Mouse (Mus musculus) embryonic facial prominence, embryonic 13.5 days (tissue): ENCODE measurements around the gene Exd1. TPM values are rescaled to one million over a fixed set of nuclear protein-coding genes. Genes with fewer than 3 reads are reported as not detected.

Experiments used
- ATAC-seq: fragments of 200-750 bp; cut with Nextera tagmentation; 2 replicates; pipeline ENCODE4 v1.8.0; 2017; ENCODE audit warnings: low read depth; ENCODE audit not compliant: insufficient number of reproducible peaks, insufficient read depth, low FRiP score, low TSS enrichment
- H3K27ac ChIP-seq: fragments of 300-500 bp; sonication (generic); 2 replicates; pipeline ENCODE4 v1.5.1; 2015; ENCODE audit warnings: moderate library complexity, mild to moderate bottlenecking, inconsistent platforms
- H3K27me3 ChIP-seq: fragments of 300-500 bp; sonication (generic); 2 replicates; pipeline ENCODE4 v1.6.1; 2015; ENCODE audit warnings: mild to moderate bottlenecking, inconsistent platforms
- H3K36me3 ChIP-seq: fragments of 300-500 bp; sonication (generic); 2 replicates; pipeline ENCODE4 v1.6.1; 2015; ENCODE audit warnings: mild to moderate bottlenecking, inconsistent platforms
- H3K4me1 ChIP-seq: fragments of 300-500 bp; sonication (generic); 2 replicates; pipeline ENCODE4 v1.6.1; 2015; ENCODE audit warnings: inconsistent platforms
- H3K4me2 ChIP-seq: fragments of 300-500 bp; sonication (generic); 2 replicates; pipeline ENCODE4 v1.6.1; 2015; ENCODE audit warnings: moderate library complexity, mild to moderate bottlenecking, inconsistent platforms
- H3K4me3 ChIP-seq: fragments of 300-500 bp; sonication (generic); 2 replicates; pipeline ENCODE4 v1.5.1; 2015; ENCODE audit warnings: mild to moderate bottlenecking, inconsistent platforms
- H3K9ac ChIP-seq: fragments of 300-500 bp; sonication (generic); 2 replicates; pipeline ENCODE4 v1.6.1; 2015; ENCODE audit warnings: mild to moderate bottlenecking, inconsistent platforms
- H3K9me3 ChIP-seq: fragments of 300-500 bp; sonication (generic); 2 replicates; pipeline ENCODE4 v1.6.1; 2016; ENCODE audit warnings: inconsistent platforms
- WGBS: fragments of 180-500 bp; shearing (Covaris S2); methylation state at CpG from one replicate; pipeline ENCODE4 v1.1.7; 2015; ENCODE audit warnings: mixed read lengths; 5-methylcytosine and 5-hydroxymethylcytosine counted together
- polyA plus RNA-seq: library from polyadenylated mRNA; unstranded; fragments of >200 nt; fragmentation: Nextera tagmentation; extraction: Ambion mirVana; gene quantifications from 2 replicates; pipeline ENCODE4 v1.2.1, GENCODE M21; 2015

Gene Exd1
- 0.13 and 0.29 TPM in 2 replicates for polyA plus RNA-seq

DNA sequence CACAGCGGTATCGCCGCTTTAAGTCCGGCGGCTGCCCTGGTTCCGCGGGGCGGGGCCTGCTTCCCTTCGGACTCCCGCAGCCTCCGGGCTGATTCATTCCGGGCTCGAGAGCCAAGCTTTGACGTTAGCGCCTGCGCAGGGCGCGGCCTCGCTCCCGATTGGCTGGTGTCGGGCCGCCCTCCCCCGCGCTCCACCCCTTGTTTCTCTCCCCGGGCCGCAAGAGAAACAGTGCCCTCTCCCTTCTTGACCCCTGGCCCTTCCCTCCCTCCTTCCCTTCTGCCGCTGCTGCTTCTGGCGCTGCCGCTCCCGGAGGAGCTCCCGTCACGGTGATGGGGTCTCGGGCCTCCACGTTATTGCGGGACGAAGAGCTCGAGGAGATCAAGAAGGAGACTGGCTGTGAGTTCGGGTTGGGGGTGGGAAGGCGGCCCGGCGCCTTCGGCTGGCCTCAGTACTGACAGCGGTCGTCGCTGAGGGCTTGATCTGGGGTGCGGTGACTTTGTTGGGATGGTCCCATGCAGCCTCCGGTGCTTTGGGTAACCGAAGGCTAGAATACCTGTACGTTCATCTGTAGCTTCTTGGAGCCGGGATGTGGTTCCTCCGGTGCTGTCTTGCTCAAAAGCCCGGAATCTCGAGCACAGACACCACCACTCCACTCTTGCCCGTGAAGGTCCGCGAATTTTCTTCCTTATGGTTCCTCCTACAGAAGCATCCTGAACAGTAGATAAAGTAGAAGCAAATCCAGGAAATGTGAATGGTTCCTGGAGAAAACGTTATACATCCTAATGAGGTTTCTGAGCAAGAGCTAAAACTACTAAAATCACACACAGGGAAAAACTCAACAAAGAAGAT is at the start of gene Exd1, which contains the start of gene Chp1:
Gene Exd1 (minus strand): TSS at position 106 of the 849 bp plus-strand sequence.
Gene Chp1 (plus strand): TSS at position 176 of the 849 bp plus-strand sequence.
- peak within 1 kb of the TSS; percentile 77 for H3K4me3 ChIP-seq
- peak; percentile 97 for ATAC-seq
- under 1% methylated on average over 57 of the region's 57 CpGs for WGBS

DNA sequence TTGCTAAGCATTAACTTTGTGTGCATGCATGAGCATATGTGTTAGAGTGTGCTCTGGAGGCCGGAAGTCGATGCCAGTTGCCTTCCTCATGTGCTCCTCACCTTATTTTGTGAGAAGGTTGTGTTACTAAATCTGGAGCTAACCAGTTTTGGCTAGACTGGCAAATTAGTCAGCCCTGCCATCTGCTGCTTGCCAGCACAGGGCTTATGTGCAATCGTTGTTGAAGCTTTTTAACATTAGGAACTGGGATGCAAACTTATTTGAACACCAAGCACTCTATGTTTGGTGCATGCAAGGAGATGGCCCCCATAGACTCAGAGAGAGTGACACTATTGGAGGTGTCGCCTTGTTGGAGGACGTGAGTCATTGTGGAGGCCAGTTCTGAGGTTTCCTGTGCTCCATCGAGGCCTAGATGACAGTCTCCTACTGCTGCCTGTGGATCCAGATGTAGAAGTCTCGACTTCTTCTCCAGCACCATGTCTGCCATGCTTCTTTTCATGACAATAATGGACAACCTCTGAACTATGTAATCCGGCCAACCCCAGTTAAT is 49.4 kb upstream of the Exd1 start:
- no peak overlapping the region for H3K9ac ChIP-seq
- no peak overlapping the region for H3K4me3 ChIP-seq
- H3K27me3 ChIP-seq = no peaks in the 10 kb centered on the region
- ATAC-seq = no peak
- 92% methylated on average over 8 of the region's 8 CpGs for WGBS
- peaks cover 6% of the 10 kb centered on the region for H3K4me1 ChIP-seq
- peaks cover 47% of the 10 kb centered on the region for H3K36me3 ChIP-seq
- no peaks in the 10 kb centered on the region for H3K9me3 ChIP-seq
- no peak overlapping the region for H3K4me2 ChIP-seq
- no peak overlapping the region for H3K27ac ChIP-seq

More for the DNA sequence above, at the start of gene Exd1, which contains the start of gene Chp1:
- Histone ChIP-seq H3K36me3 (no peaks in the 10 kb centered on the region), H3K27me3 (no peaks in the 10 kb centered on the region), H3K9ac (peak within 1 kb of the TSS; percentile 85), H3K9me3 (no peaks in the 10 kb centered on the region), H3K4me2 (peak within 1 kb of the TSS; percentile 68), H3K4me1 (peaks cover 21% of the 10 kb centered on the region), H3K27ac (peak within 1 kb of the TSS; percentile 83)

DNA sequence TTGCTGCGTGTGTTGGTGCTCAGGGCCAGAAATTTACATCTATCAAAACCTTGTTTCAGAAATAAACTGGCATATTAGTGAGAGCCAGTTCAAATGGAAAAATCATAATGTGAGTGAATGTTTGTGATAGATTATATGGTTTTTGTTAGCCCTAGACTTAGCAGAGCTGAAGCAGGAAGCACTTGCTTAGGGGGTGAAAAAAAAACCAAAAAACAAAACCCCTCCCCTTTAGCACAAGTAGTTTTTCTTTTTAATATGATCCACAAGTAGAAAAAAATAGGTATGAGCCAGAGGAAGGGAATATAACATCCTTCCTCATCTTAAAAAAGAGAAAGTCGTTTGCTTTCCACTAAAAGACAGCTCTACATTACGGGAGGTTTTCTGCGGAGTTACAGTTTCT is 47.9 kb upstream of the Exd1 start:
- peak overlapping the region; percentile 86; the same call in 1 of the 2 replicates for H3K27ac ChIP-seq
- H3K9ac ChIP-seq = peak overlapping the region; percentile 97
- H3K27me3 ChIP-seq = no peaks in the 10 kb centered on the region
- H3K4me1 ChIP-seq = peaks cover 6% of the 10 kb centered on the region
- no peak for ATAC-seq
- peak overlapping the region; percentile 69 for H3K4me2 ChIP-seq
- peaks cover 43% of the 10 kb centered on the region for H3K36me3 ChIP-seq
- no peaks in the 10 kb centered on the region for H3K9me3 ChIP-seq
- H3K4me3 ChIP-seq = peak overlapping the region; percentile 97
- 41% methylated on average over 4 of the region's 4 CpGs for WGBS

DNA sequence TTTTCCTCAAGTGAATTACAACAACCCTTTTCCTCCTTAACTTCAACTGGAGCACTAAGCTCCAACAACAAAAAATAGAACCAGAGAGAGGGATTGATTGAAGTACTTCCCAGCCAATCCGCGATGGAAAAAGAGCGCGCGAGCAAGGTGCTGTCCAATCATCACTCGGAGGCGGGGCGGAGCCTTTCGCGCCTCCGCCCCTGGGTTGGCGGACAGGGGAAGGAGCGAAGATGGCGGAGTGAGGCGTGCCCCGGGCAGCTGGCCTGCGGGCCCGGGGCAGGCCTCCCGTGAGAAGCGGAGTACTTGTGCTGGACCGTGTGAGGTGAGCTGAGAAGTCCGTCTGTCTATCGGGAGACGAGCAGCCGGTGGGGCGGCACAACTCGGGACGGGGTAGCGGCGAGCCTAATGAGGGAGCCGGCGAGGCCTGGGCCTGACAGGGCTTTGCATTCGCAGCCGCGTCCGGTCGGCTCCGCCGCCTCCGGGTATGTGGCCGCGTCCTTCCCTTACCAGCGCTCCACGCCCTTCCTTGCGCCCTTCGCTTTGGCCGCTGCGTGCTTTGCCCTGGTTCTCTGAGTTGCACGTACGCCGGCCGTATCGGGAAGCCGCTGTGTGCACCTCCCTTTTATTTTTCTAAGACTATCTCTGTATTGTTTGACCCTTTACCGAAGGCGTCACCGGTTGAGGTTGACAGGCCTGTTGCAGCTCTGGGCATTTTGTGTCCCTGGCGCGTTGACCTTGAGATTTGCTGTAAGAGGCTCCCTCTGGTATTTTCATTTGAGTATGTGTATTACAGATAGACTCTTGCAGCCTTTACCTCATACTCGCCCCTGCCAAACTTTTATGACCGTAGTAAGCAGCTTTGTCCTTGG is 46.9 kb upstream of the Exd1 start:
- WGBS = under 1% methylated on average over 61 of the region's 61 CpGs

DNA sequence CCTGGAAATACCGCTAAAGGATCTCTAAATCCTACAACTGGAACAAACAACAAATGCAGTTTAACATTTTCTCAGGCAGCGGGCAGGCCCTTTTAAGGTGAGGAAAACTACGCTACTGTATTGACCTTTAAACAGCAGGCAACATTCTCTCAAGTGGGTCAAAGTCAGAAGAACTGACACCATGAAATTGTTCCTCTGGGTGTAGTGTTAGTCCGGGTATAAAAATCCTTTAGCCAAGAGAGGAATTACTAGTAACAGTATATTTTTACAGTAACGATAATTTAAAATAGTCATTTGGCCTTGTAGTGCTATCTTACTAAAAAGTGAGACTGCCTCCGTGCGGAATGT is 46.3 kb upstream of the Exd1 start:
- Histone ChIP-seq H3K4me1 (peaks cover 6% of the 10 kb centered on the region), H3K27ac (peak overlapping the region; percentile 84), H3K27me3 (no peaks in the 10 kb centered on the region), H3K4me2 (peak overlapping the region; percentile 69), H3K9me3 (no peaks in the 10 kb centered on the region), H3K4me3 (peak overlapping the region; percentile 97), H3K36me3 (peaks cover 30% of the 10 kb centered on the region), H3K9ac (0 out of 2 replicates have a peak overlapping the region, but pooled peaks have one; percentile 40)
- 9% methylated on average over 7 of the region's 7 CpGs for WGBS
- no peak for ATAC-seq

More for the DNA sequence above, 46.9 kb upstream of the Exd1 start:
- H3K9me3 ChIP-seq = no peaks in the 10 kb centered on the region
- H3K9ac ChIP-seq = peak overlapping the region; percentile 97
- ATAC-seq = peak; percentile 97
- no peaks in the 10 kb centered on the region for H3K27me3 ChIP-seq
- peak overlapping the region; percentile 86 for H3K27ac ChIP-seq
- peaks cover 35% of the 10 kb centered on the region for H3K36me3 ChIP-seq
- H3K4me2 ChIP-seq = peak overlapping the region; percentile 69
- peaks cover 6% of the 10 kb centered on the region for H3K4me1 ChIP-seq
- H3K4me3 ChIP-seq = peak overlapping the region; percentile 97

DNA sequence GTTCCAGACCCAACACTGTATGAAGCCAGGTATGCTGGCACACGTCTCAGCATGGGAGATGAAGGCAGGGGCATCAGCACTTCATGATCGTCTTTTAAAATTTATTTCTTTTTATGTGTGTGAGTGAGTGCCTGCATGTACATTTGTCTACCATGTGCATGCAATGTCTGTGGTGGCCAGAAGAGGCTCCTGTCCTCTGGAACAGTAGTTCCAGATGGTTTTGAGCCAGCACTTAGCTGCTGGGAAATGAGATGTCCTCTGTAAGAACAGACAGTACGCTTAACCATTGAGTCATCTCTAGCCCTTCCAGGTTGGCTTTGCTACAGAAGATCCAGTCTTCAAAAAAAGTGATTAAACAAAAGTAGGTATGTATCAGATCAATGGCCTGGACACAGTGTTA is 43.8 kb upstream of the Exd1 start:
- no peak overlapping the region for H3K27ac ChIP-seq
- no peak overlapping the region for H3K4me2 ChIP-seq
- H3K36me3 ChIP-seq = peaks cover 11% of the 10 kb centered on the region
- H3K9me3 ChIP-seq = no peaks in the 10 kb centered on the region
- no peaks in the 10 kb centered on the region for H3K27me3 ChIP-seq
- H3K4me1 ChIP-seq = peaks cover 6% of the 10 kb centered on the region
- no peak overlapping the region for H3K4me3 ChIP-seq
- WGBS = 86% methylated on average over 3 of the region's 3 CpGs
- H3K9ac ChIP-seq = no peak overlapping the region
- no peak for ATAC-seq

DNA sequence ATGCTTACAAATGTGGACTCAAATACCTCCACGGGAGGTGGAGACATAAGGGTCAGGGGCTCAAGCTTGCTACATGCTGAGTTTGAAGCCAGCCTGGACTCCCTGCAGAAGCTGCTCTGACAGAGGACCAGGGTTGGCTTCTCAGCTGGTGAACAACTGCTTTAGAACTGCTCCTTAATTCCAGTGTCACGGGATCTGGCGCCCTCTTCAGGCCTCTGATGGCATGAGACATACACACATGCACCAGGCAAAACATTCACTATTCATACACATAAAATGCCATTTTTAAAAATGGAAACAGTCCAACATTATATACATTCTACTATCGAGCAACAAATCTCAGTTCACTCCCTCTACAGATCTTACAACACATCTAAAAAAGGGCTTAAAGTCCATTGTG is 40.0 kb upstream of the Exd1 start:
- no peak for ATAC-seq
- 13% methylated on average over 4 of the region's 4 CpGs for WGBS
- Histone ChIP-seq H3K27me3 (no peaks in the 10 kb centered on the region), H3K9ac (no peak overlapping the region), H3K4me1 (no peaks in the 10 kb centered on the region), H3K27ac (no peak overlapping the region), H3K4me2 (no peak overlapping the region), H3K36me3 (peaks cover 17% of the 10 kb centered on the region), H3K9me3 (no peaks in the 10 kb centered on the region), H3K4me3 (no peak overlapping the region)

DNA sequence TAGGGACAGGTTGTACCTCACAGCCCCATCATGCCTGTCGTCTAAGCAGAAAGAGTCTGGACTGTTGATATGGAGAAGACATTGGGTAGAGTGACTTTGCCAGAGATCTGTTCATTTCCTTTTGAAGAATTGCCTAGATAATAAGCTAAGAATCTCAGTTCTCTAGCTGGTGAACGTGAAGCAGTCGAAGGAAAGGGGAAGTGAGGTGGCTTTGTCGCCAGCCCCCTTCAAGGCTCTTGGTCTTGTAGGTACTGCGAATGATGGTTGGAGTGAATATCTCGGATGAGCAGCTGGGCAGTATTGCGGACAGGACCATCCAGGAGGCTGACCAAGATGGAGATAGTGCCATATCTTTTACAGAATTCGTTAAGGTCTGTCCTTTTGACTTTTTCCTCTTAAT is 36.9 kb upstream of the Exd1 start:
- Histone ChIP-seq H3K9me3 (no peaks in the 10 kb centered on the region), H3K4me2 (no peak overlapping the region), H3K9ac (no peak overlapping the region), H3K27me3 (no peaks in the 10 kb centered on the region), H3K4me3 (no peak overlapping the region), H3K36me3 (peaks cover 11% of the 10 kb centered on the region; the same call in 1 of the 2 replicates), H3K27ac (no peak overlapping the region), H3K4me1 (no peaks in the 10 kb centered on the region)
- 87% methylated on average over 8 of the region's 8 CpGs for WGBS
- ATAC-seq = no peak

DNA sequence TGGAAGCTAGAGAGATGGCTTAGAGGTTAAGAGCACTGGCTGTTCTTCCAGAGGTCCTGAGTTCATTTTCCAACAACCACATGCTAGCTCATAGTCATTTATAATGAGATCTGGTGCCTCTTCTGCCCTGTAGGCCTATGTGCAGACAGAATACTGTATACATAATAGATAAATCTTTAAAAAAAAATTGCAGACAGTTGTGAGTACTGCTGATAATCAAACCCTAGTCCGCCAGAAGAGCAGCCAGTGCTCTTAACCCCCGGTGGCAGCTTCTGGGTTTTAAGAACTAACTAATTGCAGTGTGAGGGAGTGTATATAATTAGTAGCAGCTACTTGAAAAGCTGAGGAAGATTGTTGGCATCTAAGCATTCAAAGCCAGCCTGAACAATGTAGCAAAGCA is 36.0 kb upstream of the Exd1 start:
- no peak for ATAC-seq
- WGBS = 43% methylated on average over 2 of the region's 2 CpGs
- no peak overlapping the region for H3K9ac ChIP-seq
- H3K36me3 ChIP-seq = peaks cover 15% of the 10 kb centered on the region; the same call in 1 of the 2 replicates
- H3K9me3 ChIP-seq = no peaks in the 10 kb centered on the region
- H3K4me2 ChIP-seq = no peak overlapping the region
- H3K27me3 ChIP-seq = no peaks in the 10 kb centered on the region
- H3K27ac ChIP-seq = no peak overlapping the region
- no peak overlapping the region for H3K4me3 ChIP-seq
- no peaks in the 10 kb centered on the region for H3K4me1 ChIP-seq

DNA sequence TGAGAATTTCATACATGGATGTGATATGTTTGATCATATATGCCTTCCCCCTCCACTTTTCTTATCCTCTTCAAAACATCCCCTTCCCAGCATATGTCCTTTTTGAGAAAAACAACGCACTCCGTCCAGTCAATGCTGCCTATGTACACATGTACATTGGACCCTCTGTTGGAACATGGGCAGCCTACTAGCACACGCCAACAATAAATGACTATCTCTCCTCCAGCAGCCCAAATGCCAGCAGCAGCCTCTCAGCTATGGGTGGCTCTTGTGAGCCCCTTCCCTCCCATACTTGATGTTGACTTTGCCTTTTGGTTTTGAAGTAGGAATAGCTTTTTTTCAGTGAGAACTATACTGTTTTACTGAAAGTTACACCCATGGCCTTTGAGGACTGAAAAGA is 34.1 kb upstream of the Exd1 start:
- no peak overlapping the region for H3K4me2 ChIP-seq
- 92% methylated on average over 3 of the region's 3 CpGs for WGBS
- H3K27me3 ChIP-seq = no peaks in the 10 kb centered on the region
- no peak overlapping the region for H3K9ac ChIP-seq
- H3K9me3 ChIP-seq = no peaks in the 10 kb centered on the region
- no peak for ATAC-seq
- H3K27ac ChIP-seq = no peak overlapping the region
- H3K4me1 ChIP-seq = no peaks in the 10 kb centered on the region
- H3K4me3 ChIP-seq = no peak overlapping the region
- 0 out of 2 replicates have a peak, but pooled peaks cover 12% of the 10 kb centered on the region for H3K36me3 ChIP-seq

DNA sequence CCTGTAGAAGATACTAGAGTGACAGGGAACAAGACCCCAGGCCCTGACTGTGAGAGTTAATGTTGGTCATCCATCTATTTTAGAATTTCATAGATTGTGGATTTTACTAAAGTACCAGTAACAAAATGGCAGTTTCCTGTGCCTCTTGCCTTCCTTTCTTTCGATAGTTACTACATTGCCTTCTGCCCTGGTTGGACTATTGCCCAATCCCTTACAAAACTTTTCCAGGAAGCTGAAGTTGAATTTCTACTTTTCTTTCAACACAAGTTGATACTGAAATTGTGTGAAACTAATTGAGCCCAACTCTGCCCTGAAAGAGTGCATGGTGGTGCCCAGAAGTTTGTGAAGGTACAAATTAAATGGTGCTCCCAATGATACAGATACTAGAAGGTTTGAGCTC is 25.0 kb upstream of the Exd1 start:
- Histone ChIP-seq H3K9me3 (no peaks in the 10 kb centered on the region), H3K9ac (no peak overlapping the region), H3K4me2 (no peak overlapping the region), H3K4me1 (no peaks in the 10 kb centered on the region), H3K27me3 (no peaks in the 10 kb centered on the region), H3K27ac (no peak overlapping the region), H3K36me3 (peaks cover 22% of the 10 kb centered on the region), H3K4me3 (no peak overlapping the region)
- 94% methylated on average over 1 of the region's 1 CpGs for WGBS
- no peak for ATAC-seq
